Mouse (Mus musculus) liver, embryonic 14.5 days (tissue): Measurements from ENCODE around the gene Mical2.

Source experiments
- CTCF ChIP-seq: IDR thresholded peaks from 2 replicates; pipeline ENCODE4 v1.5.1; 2016; ENCODE audit warnings: antibody characterized with exemption, low read depth, control low read depth
- EP300 ChIP-seq: IDR thresholded peaks from 2 replicates; pipeline ENCODE4 v1.6.1; 2016; ENCODE audit warnings: antibody characterized with exemption, low read depth

- TF ChIP-seq CTCF (no peak), EP300 (no peak)
Measured at GRCm38 (mm10) chr7:112351541-112351940, 125.9 kb downstream of the Mical2 start.
